Mouse (Mus musculus) midbrain, embryonic 11.5 days (tissue): Measurements from ENCODE around the gene Mex3a. TPM values are rescaled to one million over a fixed set of nuclear protein-coding genes. Genes with fewer than 3 reads are reported as not detected.

ENCODE experiments used
- ATAC-seq: fragments of 200-750 bp; cut with Nextera tagmentation; 2 replicates; pipeline ENCODE4 v1.8.0; 2017; ENCODE audit warnings: moderate TSS enrichment, moderate library complexity; ENCODE audit not compliant: low FRiP score
- DNase-seq: peaks from one replicate; pipeline ENCODE4 v3.0.0; 2015; ENCODE audit warnings: low spot score; ENCODE audit errors: missing footprints
- H3K27ac ChIP-seq: fragments of 300-500 bp; sonication (generic); 2 replicates; pipeline ENCODE4 v1.5.1; 2014; ENCODE audit warnings: low read depth, low read length
- H3K27me3 ChIP-seq: fragments of 300-500 bp; sonication (generic); 2 replicates; pipeline ENCODE4 v1.6.1; 2014; ENCODE audit warnings: mild to moderate bottlenecking, low read length, moderate library complexity, mixed read lengths; ENCODE audit not compliant: control insufficient read depth, insufficient read depth
- H3K36me3 ChIP-seq: fragments of 300-500 bp; sonication (generic); 2 replicates; pipeline ENCODE4 v1.6.1; 2014; ENCODE audit warnings: mild to moderate bottlenecking, low read length, moderate library complexity, mixed read lengths; ENCODE audit not compliant: control insufficient read depth, insufficient read depth
- H3K4me1 ChIP-seq: fragments of 300-500 bp; sonication (generic); 2 replicates; pipeline ENCODE4 v1.6.1; 2014; ENCODE audit warnings: low read length; ENCODE audit not compliant: control insufficient read depth, insufficient read depth
- H3K4me2 ChIP-seq: fragments of 300-500 bp; sonication (generic); 2 replicates; pipeline ENCODE4 v1.6.1; 2014; ENCODE audit warnings: mild to moderate bottlenecking, moderate library complexity
- H3K4me3 ChIP-seq: fragments of 300-500 bp; sonication (generic); 2 replicates; pipeline ENCODE4 v1.5.1; 2014; ENCODE audit warnings: low read depth, low read length
- H3K9ac ChIP-seq: fragments of 300-500 bp; sonication (generic); 2 replicates; pipeline ENCODE4 v1.6.1; 2014; ENCODE audit warnings: low read length
- H3K9me3 ChIP-seq: fragments of 300-500 bp; sonication (generic); 2 replicates; pipeline ENCODE4 v1.6.1; 2016; ENCODE audit warnings: low read length; ENCODE audit not compliant: control insufficient read depth
- WGBS: fragments of 180-500 bp; shearing (Covaris S2); extraction: QIAGEN DNeasy Blood & Tissue Kit; methylation state at CpG from one replicate; pipeline ENCODE4 v1.1.7; 2014; 5-methylcytosine and 5-hydroxymethylcytosine counted together
- polyA plus RNA-seq: library from polyadenylated mRNA; unstranded; fragments of >200 nt; fragmentation: Nextera tagmentation; extraction: Ambion mirVana; gene quantifications from 2 replicates; pipeline ENCODE4 v1.2.1, GENCODE M21; 2014

Gene Mex3a
- polyA plus RNA-seq, 1 experiment from 2014 or later = 44.5 TPM

- H3K9ac ChIP-seq = no peak overlapping the region
- no peak overlapping the region for H3K4me3 ChIP-seq
- peaks cover 4% of the 10 kb centered on the region; the same call in 1 of the 2 replicates for H3K36me3 ChIP-seq
- ATAC-seq = no peak
- no peaks in the 10 kb centered on the region for H3K27me3 ChIP-seq
- no peaks in the 10 kb centered on the region for H3K9me3 ChIP-seq
- DNase-seq = peak; percentile 75
- H3K4me2 ChIP-seq = no peak overlapping the region
- no peak overlapping the region for H3K27ac ChIP-seq
- no peaks in the 10 kb centered on the region for H3K4me1 ChIP-seq
- WGBS = 75% methylated on average over 2 of the region's 2 CpGs
Observed at GRCm38 (mm10) chr3:88520078-88520477, 12.1 kb upstream of the Mex3a start.

GRCm38 (mm10) chr3:88521156-88521555 is 11.0 kb upstream of the Mex3a start:
- H3K4me2 ChIP-seq = no peak overlapping the region
- peak; percentile 71 for DNase-seq
- no peak for ATAC-seq
- H3K27ac ChIP-seq = no peak overlapping the region
- no peaks in the 10 kb centered on the region for H3K9me3 ChIP-seq
- H3K36me3 ChIP-seq = peaks cover 4% of the 10 kb centered on the region; the same call in 1 of the 2 replicates
- no peak overlapping the region for H3K4me3 ChIP-seq
- H3K4me1 ChIP-seq = peaks cover 3% of the 10 kb centered on the region; the same call in 1 of the 2 replicates
- H3K9ac ChIP-seq = no peak overlapping the region
- 88% methylated on average over 6 of the region's 6 CpGs for WGBS
- no peaks in the 10 kb centered on the region for H3K27me3 ChIP-seq

DNA sequence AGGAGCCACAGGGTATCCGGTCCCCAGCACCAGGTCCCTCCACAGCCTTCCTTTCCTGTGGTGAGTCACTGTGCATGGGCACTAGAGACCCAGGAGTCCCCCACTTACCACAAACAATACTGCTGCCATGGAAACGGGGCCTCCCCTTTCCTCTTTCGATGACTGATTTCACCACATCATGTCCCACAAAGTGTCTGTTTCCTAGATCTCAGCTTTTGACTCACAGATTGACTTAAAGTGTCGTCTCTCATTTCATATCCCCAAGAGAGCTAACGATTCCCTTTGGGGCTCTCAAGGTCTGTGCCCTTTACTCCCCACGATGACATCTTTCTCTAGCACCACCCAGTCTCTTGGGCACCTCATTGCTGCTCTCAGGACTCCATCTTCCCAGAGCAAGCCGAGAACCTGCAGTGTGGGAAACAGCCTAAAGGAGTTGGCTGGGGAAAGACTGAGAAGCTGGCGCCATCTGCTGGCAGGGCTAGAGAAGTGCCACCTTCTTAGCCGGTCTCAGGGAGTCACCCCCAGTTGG is 10.3 kb upstream of the Mex3a start:
- Histone ChIP-seq H3K9ac (no peak overlapping the region), H3K4me2 (no peak overlapping the region), H3K27ac (no peak overlapping the region), H3K4me1 (peaks cover 3% of the 10 kb centered on the region; the same call in 1 of the 2 replicates), H3K36me3 (peaks cover 4% of the 10 kb centered on the region; the same call in 1 of the 2 replicates), H3K27me3 (no peaks in the 10 kb centered on the region), H3K4me3 (no peak overlapping the region), H3K9me3 (no peaks in the 10 kb centered on the region)
- ATAC-seq (peak; percentile 46), DNase-seq (peak; percentile 96)
- WGBS = 39% methylated on average over 9 of the region's 9 CpGs

- Histone ChIP-seq H3K9me3 (no peaks in the 10 kb centered on the region), H3K27me3 (no peaks in the 10 kb centered on the region), H3K9ac (no peak overlapping the region), H3K4me3 (no peak overlapping the region), H3K36me3 (peaks cover 4% of the 10 kb centered on the region; the same call in 1 of the 2 replicates), H3K4me1 (peaks cover 10% of the 10 kb centered on the region), H3K27ac (no peak overlapping the region), H3K4me2 (no peak overlapping the region)
- 92% methylated on average over 8 of the region's 8 CpGs for WGBS
- DNase-seq = peak; percentile 67
- no peak for ATAC-seq
Observed at GRCm38 (mm10) chr3:88523027-88523426, 9.2 kb upstream of the Mex3a start.

DNA sequence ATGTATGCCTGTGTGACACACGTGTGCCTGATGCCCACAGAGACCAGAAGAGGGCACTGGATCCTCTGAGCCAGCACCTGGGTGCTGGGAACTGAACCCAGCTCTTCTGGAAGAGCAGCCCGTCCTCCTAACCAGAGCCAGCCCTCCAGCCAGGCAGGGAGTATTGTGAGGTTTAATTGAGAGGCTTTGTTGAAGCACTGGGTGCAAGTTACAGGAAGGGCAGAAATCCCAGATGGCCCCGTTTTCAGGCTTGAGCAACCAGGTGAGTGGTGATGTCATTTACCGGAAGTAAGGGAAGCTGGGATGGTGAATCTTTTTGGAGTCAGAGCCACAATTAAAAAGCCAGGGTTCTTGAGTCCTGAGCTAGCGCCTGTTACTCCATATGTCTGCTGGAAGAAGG is 7.2 kb upstream of the Mex3a start:
- 88% methylated on average over 5 of the region's 5 CpGs for WGBS

GRCm38 (mm10) chr3:88526157-88527131 is 5.8 kb upstream of the Mex3a start:
- Histone ChIP-seq H3K4me3 (no peak overlapping the region), H3K4me1 (peaks cover 28% of the 10 kb centered on the region), H3K9ac (no peak overlapping the region), H3K4me2 (peak overlapping the region; percentile 27), H3K36me3 (peaks cover 4% of the 10 kb centered on the region; the same call in 1 of the 2 replicates), H3K9me3 (no peaks in the 10 kb centered on the region), H3K27me3 (no peaks in the 10 kb centered on the region), H3K27ac (no peak overlapping the region)
- peak; percentile 99 for DNase-seq
- WGBS = 34% methylated on average over 17 of the region's 17 CpGs
- peak; percentile 70 for ATAC-seq

More for the DNA sequence above, 7.2 kb upstream of the Mex3a start:
- Histone ChIP-seq H3K4me1 (peaks cover 24% of the 10 kb centered on the region), H3K4me3 (no peak overlapping the region), H3K4me2 (no peak overlapping the region), H3K27ac (no peak overlapping the region), H3K9ac (no peak overlapping the region), H3K9me3 (no peaks in the 10 kb centered on the region), H3K36me3 (peaks cover 4% of the 10 kb centered on the region; the same call in 1 of the 2 replicates), H3K27me3 (no peaks in the 10 kb centered on the region)
- ATAC-seq = no peak
- DNase-seq = no peak

DNA sequence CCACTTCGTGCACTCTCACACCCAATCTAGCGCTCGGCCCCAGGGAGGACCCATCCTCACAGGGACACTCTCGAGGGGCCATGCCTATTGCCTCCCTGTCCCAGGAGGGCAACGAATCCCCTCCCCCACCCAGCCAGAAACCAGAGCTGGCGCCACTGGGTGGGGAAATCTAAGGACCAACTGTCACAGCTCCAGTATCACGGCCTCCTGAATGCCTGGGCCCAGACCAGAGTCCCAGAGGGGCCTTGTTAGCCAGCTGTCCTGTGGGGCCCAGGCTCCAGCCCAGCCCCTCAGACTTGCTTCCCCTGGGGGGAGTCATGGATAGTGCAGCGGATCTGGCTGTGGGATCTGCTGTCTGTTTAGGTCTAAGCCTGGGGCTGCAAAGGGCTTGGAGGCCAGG is 4.6 kb upstream of the Mex3a start:
- peak overlapping the region; percentile 24; the same call in 1 of the 2 replicates for H3K4me2 ChIP-seq
- H3K4me3 ChIP-seq = no peak overlapping the region
- peak overlapping the region; percentile 6; the same call in 1 of the 2 replicates for H3K27ac ChIP-seq
- ATAC-seq (no peak), DNase-seq (peak; percentile 87)
- peak overlapping the region; percentile 7; the same call in 1 of the 2 replicates for H3K9ac ChIP-seq
- H3K9me3 ChIP-seq = no peaks in the 10 kb centered on the region
- 21% methylated on average over 8 of the region's 8 CpGs for WGBS
- H3K27me3 ChIP-seq = no peaks in the 10 kb centered on the region
- H3K4me1 ChIP-seq = peaks cover 28% of the 10 kb centered on the region
- peaks cover 4% of the 10 kb centered on the region; the same call in 1 of the 2 replicates for H3K36me3 ChIP-seq

- no peak for ATAC-seq
- WGBS = 88% methylated on average over 11 of the region's 11 CpGs
Observed at GRCm38 (mm10) chr3:88528646-88529045, 3.5 kb upstream of the Mex3a start.

More at GRCm38 (mm10) chr3:88528646-88529045, 3.5 kb upstream of the Mex3a start:
- peak; percentile 83 for DNase-seq
- H3K27ac ChIP-seq = no peak overlapping the region
- no peaks in the 10 kb centered on the region for H3K27me3 ChIP-seq
- H3K4me1 ChIP-seq = peaks cover 28% of the 10 kb centered on the region
- H3K9me3 ChIP-seq = no peaks in the 10 kb centered on the region
- H3K4me3 ChIP-seq = no peak overlapping the region
- H3K4me2 ChIP-seq = no peak overlapping the region; the same call in 1 of the 2 replicates
- H3K9ac ChIP-seq = no peak overlapping the region
- H3K36me3 ChIP-seq = peaks cover 4% of the 10 kb centered on the region; the same call in 1 of the 2 replicates
